ENCODE assay signal across 13 mouse cellular contexts in the genomic region with DNA sequence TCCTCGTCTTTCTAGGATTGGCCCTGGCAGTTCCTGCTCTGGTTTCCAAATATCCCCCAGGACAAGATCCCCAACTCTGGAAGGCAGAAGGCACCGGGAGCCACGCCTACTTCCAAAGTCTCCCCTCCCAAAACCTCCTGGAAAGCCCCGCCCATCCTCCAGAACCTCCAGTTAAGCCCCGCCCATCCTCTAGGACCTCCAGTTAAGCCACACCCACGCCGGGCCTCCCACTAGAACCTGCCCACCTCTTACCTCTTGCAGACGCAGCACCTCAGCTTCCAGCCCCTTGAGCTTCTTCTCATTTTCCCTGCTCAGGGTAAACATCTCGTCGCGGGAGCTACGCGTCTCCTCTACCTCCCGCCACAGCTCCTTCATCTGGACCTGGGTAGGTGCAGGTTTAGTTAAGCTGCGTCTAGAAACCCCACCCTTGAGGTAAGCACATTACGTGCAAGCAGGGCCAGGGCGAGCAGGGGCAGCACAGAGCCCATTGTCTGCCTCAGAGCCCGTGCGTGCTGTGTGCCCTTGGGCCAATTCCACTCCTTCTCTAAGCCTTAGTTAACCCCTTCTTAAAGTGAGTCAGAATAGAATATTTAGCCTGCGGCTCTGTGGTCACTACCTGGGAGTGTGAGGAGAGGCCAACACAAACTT. TPM values are rescaled to one million over a fixed set of nuclear protein-coding genes. Genes with fewer than 3 reads are reported as not detected.
DNase-seq lines count a peak whose midpoint lies in the region; ATAC-seq and TF ChIP-seq lines count a peak whose summit lies in the region.
"Had no signal": no experiment of that assay in that cellular context is flagged by ENCODE, and none has a peak within 500 bp of the region (broad histone marks: within the 10 kb centered on the region; RNA-seq: fewer than 3 reads in every experiment).

No protein-coding gene starts in this region.

- H3K27ac ChIP-seq in liver, postnatal 0 days (ENCODE audit: low read depth): no peak overlapping the region
- H3K27ac ChIP-seq in forebrain, embryonic 15.5 days (replicated peaks): no peak overlapping the region
- H3K27ac ChIP-seq: heart, embryonic 13.5 days; kidney, postnatal 0 days; liver, embryonic 14.5 days had no signal

- no peak for TF ChIP-seq EP300 in liver, postnatal 0 days (IDR thresholded peaks at IDR 0.05; ENCODE audit: low read depth)

- H3K4me1 ChIP-seq in liver, postnatal 0 days (ENCODE audit: insufficient read depth): no peaks in the 10 kb centered on the region
- no peaks in the 10 kb centered on the region for H3K4me1 ChIP-seq in forebrain, embryonic 15.5 days
- H3K4me1 ChIP-seq: heart, embryonic 13.5 days had no signal

- H3K4me2 ChIP-seq in liver, postnatal 0 days (ENCODE audit: low read depth, low read length): no peak overlapping the region
- H3K4me2 ChIP-seq in forebrain, embryonic 15.5 days (replicated peaks): 0 out of 2 replicates have a peak overlapping the region, but pooled peaks have one; percentile 6
- H3K4me2 ChIP-seq: heart, embryonic 13.5 days had no signal

- peaks cover 16% of the 10 kb centered on the region for H3K27me3 ChIP-seq in liver, postnatal 0 days (ENCODE audit: insufficient read depth, low read length)
- H3K27me3 ChIP-seq in forebrain, embryonic 15.5 days: peaks cover 10% of the 10 kb centered on the region; the same call in 1 of the 2 replicates

- TF ChIP-seq CTCF in liver, postnatal 0 days (IDR thresholded peaks at IDR 0.05; ENCODE audit: low read depth): no peak

- no peak overlapping the region for H3K4me3 ChIP-seq in liver, postnatal 0 days (ENCODE audit: low read depth, low read length)
- H3K4me3 ChIP-seq in forebrain, embryonic 15.5 days: no peak overlapping the region
- H3K4me3 ChIP-seq: heart, embryonic 13.5 days had no signal

- no peaks in the 10 kb centered on the region for H3K36me3 ChIP-seq in liver, postnatal 0 days (replicated peaks; ENCODE audit: insufficient read depth, low read length)
- no peaks in the 10 kb centered on the region for H3K36me3 ChIP-seq in forebrain, embryonic 15.5 days
- H3K36me3 ChIP-seq: heart, embryonic 13.5 days had no signal

- DNase-seq in liver: peak; percentile 31
- no peak for DNase-seq in liver, postnatal 0 days
- peak; percentile 57 for DNase-seq in lung, postnatal 10 days
- peak; percentile 46 for DNase-seq in retina, embryonic 14.5 days (ENCODE audit: low spot score)
- DNase-seq in adrenal gland, postnatal 14 days: no peak
- no peak for DNase-seq in gastrocnemius, adult 18-20 months (ENCODE audit: low spot score)

- no peak overlapping the region for H3K9ac ChIP-seq in liver, postnatal 0 days (replicated peaks)
- no peak overlapping the region for H3K9ac ChIP-seq in forebrain, embryonic 15.5 days (replicated peaks)
- H3K9ac ChIP-seq: heart, embryonic 13.5 days; liver, embryonic 14.5 days had no signal

- no peak for ATAC-seq in liver, postnatal 0 days
- no peak for ATAC-seq in forebrain, embryonic 15.5 days (replicated peaks)
- ATAC-seq in activated CD4-positive, CD25-positive, alpha-beta regulatory T cell, adult 4 months: no peak

- 8% methylated on average over 20 of the region's 20 CpGs for WGBS in liver, postnatal 0 days (ENCODE audit: insufficient replicate concordance)
- WGBS in forebrain, embryonic 15.5 days: 5% methylated on average over 20 of the region's 20 CpGs

- no peaks in the 10 kb centered on the region for H3K9me3 ChIP-seq in liver, postnatal 0 days (ENCODE audit: low read length)
- H3K9me3 ChIP-seq in forebrain, embryonic 15.5 days: no peaks in the 10 kb centered on the region

RNA-seq across cellular contexts. Expression of a gene that starts 23.7 kb away (rescaled TPM):
- 0.13 and 0.20 TPM in 2 replicates for polyA plus RNA-seq in liver, postnatal 0 days (2015; fragmentation: Nextera tagmentation; extraction: Ambion mirVana)
- 2.6 and 3.3 TPM in 2 replicates for polyA plus RNA-seq in forebrain, embryonic 15.5 days (2015; fragmentation: Nextera tagmentation; extraction: Ambion mirVana)
- not detected for polyA plus RNA-seq in activated CD4-positive, CD25-positive, alpha-beta regulatory T cell, adult 4 months (2017; shearing (Covaris generic))
- total RNA-seq in adrenal gland, postnatal 14 days (2021): 5.5 and 6.8 TPM in 2 replicates
- total RNA-seq in gastrocnemius, adult 18-20 months (2021): 1 to 10 TPM; 3.7 to 5.1 TPM
- total RNA-seq: MEL had no signal
- polyA plus RNA-seq: thymus, postnatal 0 days had no signal

RNA-seq across cellular contexts. Expression of a gene that starts 42.0 kb away (rescaled TPM):
- 17.0 and 17.8 TPM in 2 replicates for polyA plus RNA-seq in liver, postnatal 0 days (2015; fragmentation: Nextera tagmentation; extraction: Ambion mirVana)
- 1.0 and 1.6 TPM in 2 replicates for polyA plus RNA-seq in forebrain, embryonic 15.5 days (2015; fragmentation: Nextera tagmentation; extraction: Ambion mirVana)
- polyA plus RNA-seq in activated CD4-positive, CD25-positive, alpha-beta regulatory T cell, adult 4 months (2017; shearing (Covaris generic)): 1 to 10 TPM in 1 of 2 experiments, under 1 TPM in 1; 0.38 to 2.8 TPM
- 2.0 and 10.4 TPM in 2 replicates for total RNA-seq in adrenal gland, postnatal 14 days (2021)
- under 1 TPM; 0.47 to 0.91 TPM for total RNA-seq in gastrocnemius, adult 18-20 months (2021)
- total RNA-seq: MEL had no signal

RNA-seq across cellular contexts. Expression of a gene that starts 56.5 kb away (rescaled TPM):
- 1.5 and 2.1 TPM in 2 replicates for polyA plus RNA-seq in liver, postnatal 0 days (2015; fragmentation: Nextera tagmentation; extraction: Ambion mirVana)
- polyA plus RNA-seq in forebrain, embryonic 15.5 days (2015; fragmentation: Nextera tagmentation; extraction: Ambion mirVana): 1.3 and 1.5 TPM in 2 replicates
- polyA plus RNA-seq in activated CD4-positive, CD25-positive, alpha-beta regulatory T cell, adult 4 months (2017; shearing (Covaris generic)): under 1 TPM in 1 of 2 experiments, not detected in 1; 0.38 TPM
- total RNA-seq in adrenal gland, postnatal 14 days (2021): 3.9 and 5.1 TPM in 2 replicates
- total RNA-seq in gastrocnemius, adult 18-20 months (2021): 10 to 100 TPM; 43.2 to 45.2 TPM

Comparison
In these comparisons a context has a peak if more than half of its experiments do, and no peak if none do; other contexts are left out.
1. DNase-seq: peak in liver (single experiment), lung, postnatal 10 days (single experiment) and retina, embryonic 14.5 days (single experiment); none in liver, postnatal 0 days (single experiment), adrenal gland, postnatal 14 days (single experiment) and gastrocnemius, adult 18-20 months (single experiment).